ENCODE assay signal across 21 mouse cellular contexts in genomic region chr13:92798830-92799229, GRCm38 (mm10). TPM values are rescaled to one million over a fixed set of nuclear protein-coding genes. Genes with fewer than 3 reads are reported as not detected.
A peak's percentile ranks its signal among the peaks of the same experiment; 100 is the strongest.
DNase-seq lines count a peak whose midpoint lies in the region; ATAC-seq and TF ChIP-seq lines count a peak whose summit lies in the region.
"Had no signal": no experiment of that assay in that cellular context is flagged by ENCODE, and none has a peak within 500 bp of the region (broad histone marks: within the 10 kb centered on the region; RNA-seq: fewer than 3 reads in every experiment).

No protein-coding gene starts in this region.

- DNase-seq in embryonic facial prominence, embryonic 14.5 days (ENCODE audit: low spot score) = peak; percentile 50
- no peak for DNase-seq in embryonic facial prominence, embryonic 10.5 days (ENCODE audit: low spot score)
- DNase-seq in layer of hippocampus, adult 9-11 months = no peak
- no peak for DNase-seq in cerebellum, postnatal 4 days (ENCODE audit: low spot score in 2 of 2)
- DNase-seq: adrenal gland, adult 2 months; adrenal gland, adult 8-10 months; adrenal gland, postnatal 10 days; adrenal gland, postnatal 14 days; adrenal gland, postnatal 25 days; adrenal gland, postnatal 36 days; B cell, adult 2 months; cerebellum, adult 11 months; cerebellum, adult 11-12 months; cerebellum, adult 18-20 months; cerebellum, adult 2 months had no signal

- TF ChIP-seq CTCF in C2C12 (IDR thresholded peaks at IDR 0.05; ENCODE audit: control insufficient read depth, insufficient read depth, insufficient read length) = no peak

- 61% methylated on average over 2 of the region's 2 CpGs for WGBS in embryonic facial prominence, embryonic 14.5 days
- WGBS in embryonic facial prominence, embryonic 10.5 days = 83% methylated on average over 2 of the region's 2 CpGs

- no peak overlapping the region for H3K4me2 ChIP-seq in embryonic facial prominence, embryonic 14.5 days (ENCODE audit: low read depth, low read length)
- H3K4me2 ChIP-seq in myocyte (ENCODE audit: low read depth) = peak overlapping the region; percentile 34

- H3K9ac ChIP-seq in embryonic facial prominence, embryonic 14.5 days (ENCODE audit: low read depth, low read length) = no peak overlapping the region

- peaks cover 10% of the 10 kb centered on the region for H3K27me3 ChIP-seq in embryonic facial prominence, embryonic 14.5 days (replicated peaks; ENCODE audit: control insufficient read depth, insufficient read depth, low read length)
- peaks cover 25% of the 10 kb centered on the region for H3K27me3 ChIP-seq in embryonic facial prominence, embryonic 10.5 days (replicated peaks; ENCODE audit: low read depth, poor library complexity, severe bottlenecking)
- H3K27me3 ChIP-seq in C2C12 (ENCODE audit: control insufficient read depth, insufficient read depth, insufficient read length) (no peaks in the 10 kb centered on the region), myocyte (ENCODE audit: control insufficient read depth, insufficient read depth, insufficient read length) (no peaks in the 10 kb centered on the region)

- H3K4me1 ChIP-seq in embryonic facial prominence, embryonic 14.5 days (ENCODE audit: control insufficient read depth, insufficient read depth, low read length) = peaks cover 4% of the 10 kb centered on the region; the same call in 1 of the 2 replicates
- H3K4me1 ChIP-seq in embryonic facial prominence, embryonic 10.5 days = peaks cover 10% of the 10 kb centered on the region

- no peaks in the 10 kb centered on the region for H3K36me3 ChIP-seq in embryonic facial prominence, embryonic 14.5 days (ENCODE audit: control insufficient read depth, insufficient read depth, low read length)
- H3K36me3 ChIP-seq in embryonic facial prominence, embryonic 10.5 days (replicated peaks) = no peaks in the 10 kb centered on the region
- no peaks in the 10 kb centered on the region for H3K36me3 ChIP-seq in C2C12 (ENCODE audit: control insufficient read depth, insufficient read depth)
- H3K36me3 ChIP-seq in myocyte (ENCODE audit: control insufficient read depth, insufficient read depth) = no peaks in the 10 kb centered on the region
- H3K36me3 ChIP-seq: G1E had no signal

- H3K27ac ChIP-seq in embryonic facial prominence, embryonic 14.5 days (replicated peaks; ENCODE audit: low read depth, low read length) = no peak overlapping the region
- no peak overlapping the region for H3K27ac ChIP-seq in embryonic facial prominence, embryonic 10.5 days (replicated peaks)

- no peak for ATAC-seq in embryonic facial prominence, embryonic 14.5 days (ENCODE audit: low read depth)
- ATAC-seq: activated CD4-positive, CD25-positive, alpha-beta regulatory T cell, adult 4 months; CD4-positive, CD25-positive, alpha-beta regulatory T cell, adult 4 months; Patski had no signal

- no peak for TF ChIP-seq POLR2A in myocyte (IDR thresholded peaks at IDR 0.05; ENCODE audit: insufficient read length, low read depth)

- H3ac ChIP-seq in C2C12 (ENCODE audit: control insufficient read depth, insufficient read length, low read depth) (no peak overlapping the region), myocyte (ENCODE audit: control insufficient read depth, insufficient read length) (no peak overlapping the region)

- H3K9me3 ChIP-seq in embryonic facial prominence, embryonic 14.5 days (ENCODE audit: control insufficient read depth, low read length) = no peaks in the 10 kb centered on the region
- no peaks in the 10 kb centered on the region for H3K9me3 ChIP-seq in embryonic facial prominence, embryonic 10.5 days
- H3K9me3 ChIP-seq: G1E had no signal

- no peak overlapping the region for H3K4me3 ChIP-seq in embryonic facial prominence, embryonic 14.5 days (ENCODE audit: low read depth, low read length)
- no peak overlapping the region for H3K4me3 ChIP-seq in embryonic facial prominence, embryonic 10.5 days
- H3K4me3 ChIP-seq in C2C12 (ENCODE audit: insufficient read depth, poor library complexity, severe bottlenecking) (no peak overlapping the region), myocyte (no peak overlapping the region)

- H3K79me3 ChIP-seq in C2C12 (ENCODE audit: low read depth) = no peaks in the 10 kb centered on the region

- no peaks in the 10 kb centered on the region for H3K79me2 ChIP-seq in C2C12 (ENCODE audit: control insufficient read depth, insufficient read depth)
- no peaks in the 10 kb centered on the region for H3K79me2 ChIP-seq in myocyte (ENCODE audit: control insufficient read depth, insufficient read depth)

TF ChIP-seq in C2C12, 6 proteins besides CTCF, POLR2A, EP300 and RAD21:
- TF ChIP-seq MYOG (IDR thresholded peaks at IDR 0.05; ENCODE audit: control insufficient read depth, extremely low read depth, insufficient read length) = no peak
- TF ChIP-seq MYOD1 (IDR thresholded peaks at IDR 0.05; ENCODE audit: control insufficient read depth, insufficient read length, low read depth) = peak; percentile 55
- TF ChIP-seq FOSL1 (IDR thresholded peaks at IDR 0.05; ENCODE audit: insufficient read depth, low read length, poor library complexity, severe bottlenecking) = no peak

TF ChIP-seq in myocyte, 11 proteins besides CTCF, POLR2A, EP300 and RAD21:
- TF ChIP-seq POLR2AphosphoS2 (IDR thresholded peaks at IDR 0.05; ENCODE audit: insufficient read length, low read depth) (no peak), TCF3 (IDR thresholded peaks at IDR 0.05; ENCODE audit: insufficient read length, low read depth) (no peak), MYOG (IDR thresholded peaks at IDR 0.05; ENCODE audit: control insufficient read depth in 1 of 3, insufficient read depth in 1 of 3, insufficient read length in 2 of 3, low read depth in 2 of 3) (no peak), E2F4 (IDR thresholded peaks at IDR 0.05; ENCODE audit: insufficient read depth) (no peak), MYOD1 (IDR thresholded peaks at IDR 0.05; ENCODE audit: control insufficient read depth in 1 of 3, insufficient read length in 2 of 3, low read depth in 2 of 3) (peak in 2 of 3 experiments; percentile 54 to 63), USF1 (IDR thresholded peaks at IDR 0.05; ENCODE audit: low read depth) (no peak)
TF ChIP-seq in myocyte: peak in this region for 1.

RNA-seq across cellular contexts. Expression of gene Thbs4, which starts 4.2 kb away (rescaled TPM):
- polyA plus RNA-seq in embryonic facial prominence, embryonic 14.5 days (2014; fragmentation: Nextera tagmentation; extraction: Ambion mirVana) = 56.8 and 64.8 TPM in 2 replicates
- 1.1 and 1.8 TPM in 2 replicates for polyA plus RNA-seq in embryonic facial prominence, embryonic 10.5 days (2016; fragmentation: Nextera tagmentation; extraction: Ambion mirVana)
- polyA plus RNA-seq in C2C12 (2012; fragmentation: generic; extraction: Trizol) = not detected
- not detected for polyA plus RNA-seq in myocyte (2012; fragmentation: generic; extraction: Trizol)
- polyA plus RNA-seq: activated CD4-positive, CD25-positive, alpha-beta regulatory T cell, adult 4 months; CD4-positive, CD25-positive, alpha-beta regulatory T cell, adult 4 months; G1E; Patski had no signal

RNA-seq across cellular contexts. Expression of gene Mtx3, which starts 45.7 kb away (rescaled TPM):
- 4.1 and 4.8 TPM in 2 replicates for polyA plus RNA-seq in embryonic facial prominence, embryonic 14.5 days (2014; fragmentation: Nextera tagmentation; extraction: Ambion mirVana)
- 2.6 and 3.8 TPM in 2 replicates for polyA plus RNA-seq in embryonic facial prominence, embryonic 10.5 days (2016; fragmentation: Nextera tagmentation; extraction: Ambion mirVana)
- polyA plus RNA-seq in C2C12 (2012; fragmentation: generic; extraction: Trizol) (2.1 TPM), myocyte (2012; fragmentation: generic; extraction: Trizol) (1.9 TPM)

Comparison
In these comparisons a context has a peak if more than half of its experiments do, and no peak if none do; other contexts are left out.
1. RNA of gene Thbs4, which starts 4.2 kb away (polyA plus RNA-seq): 56.8 to 64.8 TPM in embryonic facial prominence, embryonic 14.5 days; 1.1 to 1.8 TPM in embryonic facial prominence, embryonic 10.5 days, not detected in myocyte (single experiment) and not detected in C2C12 (single experiment); every median in the first group is over 10 times any median in the second.